Mouse (Mus musculus): ENCODE measurements at regions not wholly inside any gene's neighbourhood (a gene's known extent, or its start where the extent isn't known, plus 50 kb on each side); places are given as distances from the start of the nearest gene placed in this dataset.
"Not testable (repeated sequence)": the region's sequence is repeated elsewhere in the genome, so short reads cannot be mapped to it uniquely, and the experiment has no call there.

GRCm38 (mm10) chr1:166924126-166924525 lies 77.1 kb upstream of the Fam78b start:
- ATAC-seq (ENCODE audit: insufficient number of reproducible peaks, insufficient read depth, low FRiP score, low read depth), result no peak
- Histone ChIP-seq H3K9me3 (ENCODE audit: control insufficient read depth, low read length) (no peaks in the 10 kb centered on the region), H3K4me2 (ENCODE audit: low read length) (no peak overlapping the region), H3K27ac (replicated peaks in 1 of 2; ENCODE audit: control insufficient read depth in 1 of 2, insufficient read depth in 1 of 2, low read depth in 2 of 2, low read length in 2 of 2) (no peak overlapping the region), H3K27me3 (ENCODE audit: control insufficient read depth, insufficient read depth, low read length) (no peaks in the 10 kb centered on the region), H3K36me3 (ENCODE audit: control insufficient read depth, insufficient read depth, low read length) (no peaks in the 10 kb centered on the region), H3K9ac (ENCODE audit: low read length) (no peak overlapping the region), H3K4me1 (ENCODE audit: control insufficient read depth in 2 of 2, insufficient read depth in 2 of 2, low read length in 2 of 2) (no peaks in the 10 kb centered on the region), H3K4me3 (ENCODE audit: control insufficient read depth in 1 of 2, insufficient read depth in 1 of 2, low read depth in 1 of 2, low read length in 2 of 2) (no peak overlapping the region)
- WGBS, result 77% methylated on average over 2 of the region's 2 CpGs

GRCm38 (mm10) chr1:166926078-166926477 lies 75.1 kb upstream of the Fam78b start:
- H3K4me1 ChIP-seq (ENCODE audit: control insufficient read depth in 2 of 2, insufficient read depth in 2 of 2, low read length in 2 of 2), result no peaks in the 10 kb centered on the region
- H3K9me3 ChIP-seq (ENCODE audit: control insufficient read depth, low read length), result no peaks in the 10 kb centered on the region
- no peak overlapping the region for H3K4me2 ChIP-seq (ENCODE audit: low read length)
- WGBS, result 46% methylated on average over 4 of the region's 4 CpGs
- no peaks in the 10 kb centered on the region for H3K27me3 ChIP-seq (ENCODE audit: control insufficient read depth, insufficient read depth, low read length)
- no peaks in the 10 kb centered on the region for H3K36me3 ChIP-seq (ENCODE audit: control insufficient read depth, insufficient read depth, low read length)
- ATAC-seq (ENCODE audit: insufficient number of reproducible peaks, insufficient read depth, low FRiP score, low read depth), result no peak
- H3K4me3 ChIP-seq (ENCODE audit: control insufficient read depth in 1 of 2, insufficient read depth in 1 of 2, low read depth in 1 of 2, low read length in 2 of 2), result no peak overlapping the region
- no peak overlapping the region for H3K9ac ChIP-seq (ENCODE audit: low read length)
- no peak overlapping the region for H3K27ac ChIP-seq (replicated peaks in 1 of 2; ENCODE audit: control insufficient read depth in 1 of 2, insufficient read depth in 1 of 2, low read depth in 2 of 2, low read length in 2 of 2)

GRCm38 (mm10) chr1:166939744-166940143 lies 61.5 kb upstream of the Fam78b start:
- Histone ChIP-seq H3K4me3 (ENCODE audit: control insufficient read depth in 1 of 2, insufficient read depth in 1 of 2, low read depth in 1 of 2, low read length in 2 of 2) (peak overlapping the region; percentile 16 to 20; a peak in 3 of 4 replicates), H3K4me2 (ENCODE audit: low read length) (peak overlapping the region; percentile 39)
- 60% methylated on average over 9 of the region's 9 CpGs for WGBS
- not testable (repeated sequence) for H3K27ac ChIP-seq (replicated peaks in 1 of 2; ENCODE audit: control insufficient read depth in 1 of 2, insufficient read depth in 1 of 2, low read depth in 2 of 2, low read length in 2 of 2); H3K9ac ChIP-seq (ENCODE audit: low read length); H3K4me1 ChIP-seq (ENCODE audit: control insufficient read depth in 2 of 2, insufficient read depth in 2 of 2, low read length in 2 of 2); ATAC-seq (ENCODE audit: insufficient number of reproducible peaks, insufficient read depth, low FRiP score, low read depth); H3K36me3 ChIP-seq (ENCODE audit: control insufficient read depth, insufficient read depth, low read length); H3K9me3 ChIP-seq (ENCODE audit: control insufficient read depth, low read length); H3K27me3 ChIP-seq (ENCODE audit: control insufficient read depth, insufficient read depth, low read length)

- H3K9ac ChIP-seq (ENCODE audit: low read length); H3K4me1 ChIP-seq (ENCODE audit: control insufficient read depth in 2 of 2, insufficient read depth in 2 of 2, low read length in 2 of 2); H3K27ac ChIP-seq (replicated peaks in 1 of 2; ENCODE audit: control insufficient read depth in 1 of 2, insufficient read depth in 1 of 2, low read depth in 2 of 2, low read length in 2 of 2); H3K36me3 ChIP-seq (ENCODE audit: control insufficient read depth, insufficient read depth, low read length); ATAC-seq (ENCODE audit: insufficient number of reproducible peaks, insufficient read depth, low FRiP score, low read depth); H3K9me3 ChIP-seq (ENCODE audit: control insufficient read depth, low read length); H3K27me3 ChIP-seq (ENCODE audit: control insufficient read depth, insufficient read depth, low read length): not testable (repeated sequence)
- Histone ChIP-seq H3K4me3 (ENCODE audit: control insufficient read depth in 1 of 2, insufficient read depth in 1 of 2, low read depth in 1 of 2, low read length in 2 of 2) (peak overlapping the region; percentile 16 to 20; a peak in 3 of 4 replicates), H3K4me2 (ENCODE audit: low read length) (peak overlapping the region; percentile 39)
- 45% methylated on average over 31 of the region's 31 CpGs for WGBS
Measured at GRCm38 (mm10) chr1:166940146-166941076, 60.8 kb upstream of the Fam78b start.

GRCm38 (mm10) chr1:166942201-166942600 lies 59.0 kb upstream of the Fam78b start:
- ATAC-seq (ENCODE audit: insufficient number of reproducible peaks, insufficient read depth, low FRiP score, low read depth), result no peak
- no peaks in the 10 kb centered on the region for H3K36me3 ChIP-seq (ENCODE audit: control insufficient read depth, insufficient read depth, low read length)
- no peaks in the 10 kb centered on the region for H3K4me1 ChIP-seq (ENCODE audit: control insufficient read depth in 2 of 2, insufficient read depth in 2 of 2, low read length in 2 of 2)
- 56% methylated on average over 1 of the region's 1 CpGs for WGBS
- no peak overlapping the region for H3K4me2 ChIP-seq (ENCODE audit: low read length)
- H3K27me3 ChIP-seq (ENCODE audit: control insufficient read depth, insufficient read depth, low read length), result no peaks in the 10 kb centered on the region
- H3K4me3 ChIP-seq (ENCODE audit: control insufficient read depth in 1 of 2, insufficient read depth in 1 of 2, low read depth in 1 of 2, low read length in 2 of 2), result no peak overlapping the region
- H3K9me3 ChIP-seq (ENCODE audit: control insufficient read depth, low read length), result no peaks in the 10 kb centered on the region
- no peak overlapping the region for H3K27ac ChIP-seq (replicated peaks in 1 of 2; ENCODE audit: control insufficient read depth in 1 of 2, insufficient read depth in 1 of 2, low read depth in 2 of 2, low read length in 2 of 2)
- H3K9ac ChIP-seq (ENCODE audit: low read length), result no peak overlapping the region

- H3K9ac ChIP-seq (ENCODE audit: low read length), result no peak overlapping the region
- no peak overlapping the region for H3K4me3 ChIP-seq (ENCODE audit: control insufficient read depth in 1 of 2, insufficient read depth in 1 of 2, low read depth in 1 of 2, low read length in 2 of 2)
- H3K27ac ChIP-seq (replicated peaks in 1 of 2; ENCODE audit: control insufficient read depth in 1 of 2, insufficient read depth in 1 of 2, low read depth in 2 of 2, low read length in 2 of 2), result no peak overlapping the region
- H3K4me1 ChIP-seq (ENCODE audit: control insufficient read depth in 2 of 2, insufficient read depth in 2 of 2, low read length in 2 of 2), result no peaks in the 10 kb centered on the region
- H3K9me3 ChIP-seq (ENCODE audit: control insufficient read depth, low read length), result no peaks in the 10 kb centered on the region
- H3K4me2 ChIP-seq (ENCODE audit: low read length), result no peak overlapping the region
- no peaks in the 10 kb centered on the region for H3K27me3 ChIP-seq (ENCODE audit: control insufficient read depth, insufficient read depth, low read length)
- 72% methylated on average over 7 of the region's 7 CpGs for whole genome bisulfite sequencing
- no peaks in the 10 kb centered on the region for H3K36me3 ChIP-seq (ENCODE audit: control insufficient read depth, insufficient read depth, low read length)
- ATAC-seq (ENCODE audit: insufficient number of reproducible peaks, insufficient read depth, low FRiP score, low read depth), result no peak
Measured at GRCm38 (mm10) chr1:166944540-166944939, 56.7 kb upstream of the Fam78b start.

GRCm38 (mm10) chr1:166947844-166948702 lies 53.1 kb upstream of the Fam78b start:
- no peaks in the 10 kb centered on the region for H3K36me3 ChIP-seq (ENCODE audit: control insufficient read depth, insufficient read depth, low read length)
- ATAC-seq (ENCODE audit: insufficient number of reproducible peaks, insufficient read depth, low FRiP score, low read depth), result no peak

More at GRCm38 (mm10) chr1:166947844-166948702, 53.1 kb upstream of the Fam78b start:
- Histone ChIP-seq H3K4me1 (ENCODE audit: control insufficient read depth in 2 of 2, insufficient read depth in 2 of 2, low read length in 2 of 2) (no peaks in the 10 kb centered on the region), H3K9me3 (ENCODE audit: control insufficient read depth, low read length) (no peaks in the 10 kb centered on the region), H3K4me3 (ENCODE audit: control insufficient read depth in 1 of 2, insufficient read depth in 1 of 2, low read depth in 1 of 2, low read length in 2 of 2) (no peak overlapping the region), H3K4me2 (ENCODE audit: low read length) (no peak overlapping the region), H3K9ac (ENCODE audit: low read length) (no peak overlapping the region), H3K27me3 (ENCODE audit: control insufficient read depth, insufficient read depth, low read length) (no peaks in the 10 kb centered on the region), H3K27ac (replicated peaks in 1 of 2; ENCODE audit: control insufficient read depth in 1 of 2, insufficient read depth in 1 of 2, low read depth in 2 of 2, low read length in 2 of 2) (no peak overlapping the region)
- WGBS, result 43% methylated on average over 15 of the region's 15 CpGs
